Mouse (Mus musculus): Measurements from ENCODE around the gene Kcnq4.
A peak's percentile ranks its signal among the peaks of the same experiment; 100 is the strongest.

Gene Kcnq4

GRCm38 (mm10) chr4:120747941-120748866 lies at the start of gene Kcnq4:
TSS of gene Kcnq4 (minus strand) at chr4:120748612.
- DNase-seq (ENCODE audit: low spot score): no peak

- DNase-seq (ENCODE audit: low spot score): no peak
Measured at GRCm38 (mm10) chr4:120796687-120797086, 48.3 kb upstream of the Kcnq4 start.

GRCm38 (mm10) chr4:120795646-120796045 lies 47.2 kb upstream of the Kcnq4 start:
- no peak for DNase-seq (ENCODE audit: low spot score)

- no peak for DNase-seq (ENCODE audit: low spot score)
Measured at GRCm38 (mm10) chr4:120792918-120793317, 44.5 kb upstream of the Kcnq4 start.

- no peak for DNase-seq (ENCODE audit: low spot score)
Measured at GRCm38 (mm10) chr4:120790027-120790426, 41.6 kb upstream of the Kcnq4 start.

GRCm38 (mm10) chr4:120755801-120756200 lies 7.4 kb upstream of the Kcnq4 start:
- DNase-seq (ENCODE audit: low spot score): no peak

DNA sequence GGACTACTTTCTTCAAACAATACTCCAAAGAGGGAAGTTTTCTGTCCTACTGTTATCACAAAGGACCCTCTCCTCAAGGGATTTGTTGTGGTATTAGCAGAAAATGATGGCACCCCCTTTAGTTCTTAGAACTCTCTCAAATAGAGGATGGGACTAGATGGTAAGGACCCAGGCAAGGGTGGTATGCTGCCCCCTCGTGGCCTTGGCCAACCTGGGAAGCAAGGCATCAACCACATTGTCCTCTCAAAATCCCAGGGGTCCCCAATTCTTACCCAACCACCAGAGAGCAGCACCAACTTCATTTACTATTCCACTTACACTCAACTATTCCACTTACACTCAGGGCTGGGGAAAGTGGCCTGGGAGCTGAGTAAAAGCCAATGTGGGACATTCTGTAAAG lies 6.9 kb upstream of the Kcnq4 start:
- no peak for DNase-seq (ENCODE audit: low spot score)

GRCm38 (mm10) chr4:120749601-120750000 lies 1.2 kb upstream of the Kcnq4 start:
- no peak for DNase-seq (ENCODE audit: low spot score)

- no peak for DNase-seq (ENCODE audit: low spot score)
Measured at GRCm38 (mm10) chr4:120747243-120747792, 1.1 kb downstream of the Kcnq4 start.

DNA sequence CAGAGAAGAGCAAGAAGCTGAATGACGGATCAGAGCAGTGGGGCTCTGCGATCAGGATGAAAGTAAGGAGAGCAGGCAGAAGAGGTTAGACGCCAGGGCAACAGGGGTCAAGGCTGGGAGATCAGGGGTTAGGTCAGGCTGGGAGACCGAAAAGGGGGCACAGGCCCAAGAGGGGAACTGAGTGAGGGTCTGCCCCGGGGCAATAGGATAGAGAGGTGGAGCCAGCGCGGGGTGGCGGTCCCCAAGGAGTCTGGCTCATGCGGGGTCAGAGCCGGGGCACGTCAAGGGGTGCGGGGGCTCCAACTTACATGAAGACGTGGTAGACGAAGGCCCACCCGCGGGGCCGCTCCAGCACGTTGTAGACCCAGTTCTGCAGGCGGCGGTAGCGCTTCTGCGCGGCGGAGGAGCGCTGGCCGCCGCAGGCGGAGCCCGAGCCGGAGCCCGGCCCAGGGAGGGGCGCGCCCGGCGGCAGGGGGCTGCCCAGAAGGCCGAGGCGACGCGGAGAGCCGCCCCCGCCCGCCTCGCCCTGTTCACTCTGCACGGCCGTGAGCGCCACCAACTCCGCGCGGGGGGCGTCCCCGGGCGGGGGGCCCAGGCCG lies 1.8 kb downstream of the Kcnq4 start:
- no peak for DNase-seq (ENCODE audit: low spot score)

GRCm38 (mm10) chr4:120745731-120746551 lies 2.5 kb downstream of the Kcnq4 start:
- no peak for DNase-seq (ENCODE audit: low spot score)

- DNase-seq (ENCODE audit: low spot score): no peak
Measured at GRCm38 (mm10) chr4:120743636-120744035, 4.8 kb downstream of the Kcnq4 start.

DNA sequence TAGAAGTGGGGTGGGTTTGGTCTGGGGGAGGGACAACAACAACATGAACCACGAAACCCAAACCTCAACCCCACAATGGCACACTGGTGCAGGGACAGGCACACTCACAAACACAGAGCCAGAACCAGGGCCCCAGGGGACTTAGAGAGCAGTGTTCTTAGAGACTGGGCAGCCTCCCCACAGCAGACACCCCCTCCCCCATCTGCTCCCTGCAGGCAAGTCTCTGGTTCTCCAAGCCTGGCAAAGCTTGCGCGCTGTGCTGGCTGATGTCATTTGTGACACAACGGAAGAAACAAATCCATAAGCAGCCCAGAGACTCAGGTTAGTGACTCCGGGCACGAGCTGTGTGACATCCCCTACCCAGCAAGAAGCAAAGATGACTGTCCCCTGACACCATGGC lies 7.1 kb downstream of the Kcnq4 start:
- DNase-seq (ENCODE audit: low spot score): no peak

GRCm38 (mm10) chr4:120734012-120734622 lies 14.3 kb downstream of the Kcnq4 start:
- no peak for DNase-seq (ENCODE audit: low spot score)

- DNase-seq (ENCODE audit: low spot score): no peak
Measured at GRCm38 (mm10) chr4:120732737-120733136, 15.7 kb downstream of the Kcnq4 start.

DNA sequence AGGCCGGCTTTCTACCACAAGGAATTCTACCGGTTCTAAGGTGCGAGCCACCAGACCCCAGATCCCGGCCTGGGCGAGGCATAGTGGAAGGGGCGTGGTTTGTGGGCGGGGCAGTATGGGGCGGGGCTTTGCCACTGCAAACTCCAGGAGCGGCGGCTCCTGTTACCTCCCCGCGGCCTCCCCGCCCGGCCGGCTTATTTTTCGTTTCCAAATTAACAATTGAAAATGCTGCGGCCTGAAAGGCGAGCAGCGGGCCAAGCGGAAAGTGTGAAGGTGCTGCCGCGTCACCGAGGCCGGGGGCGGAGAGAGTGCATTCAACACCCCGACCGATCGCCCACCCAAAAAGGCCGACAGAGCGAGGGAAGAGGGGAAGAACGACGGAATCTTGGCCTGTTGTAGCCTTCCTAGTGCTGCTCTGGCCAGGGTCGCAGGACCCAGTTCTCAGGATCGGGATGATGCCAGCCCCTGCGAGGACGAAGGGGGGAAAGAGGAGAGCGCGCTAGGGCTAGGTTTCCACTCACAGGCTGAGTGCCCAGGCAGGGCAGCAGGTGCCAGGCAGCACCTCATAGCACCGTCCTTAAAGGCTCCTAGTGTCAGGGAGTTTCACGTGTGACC lies 17.3 kb downstream of the Kcnq4 start:
- peak; percentile 53 for DNase-seq (ENCODE audit: low spot score)

DNA sequence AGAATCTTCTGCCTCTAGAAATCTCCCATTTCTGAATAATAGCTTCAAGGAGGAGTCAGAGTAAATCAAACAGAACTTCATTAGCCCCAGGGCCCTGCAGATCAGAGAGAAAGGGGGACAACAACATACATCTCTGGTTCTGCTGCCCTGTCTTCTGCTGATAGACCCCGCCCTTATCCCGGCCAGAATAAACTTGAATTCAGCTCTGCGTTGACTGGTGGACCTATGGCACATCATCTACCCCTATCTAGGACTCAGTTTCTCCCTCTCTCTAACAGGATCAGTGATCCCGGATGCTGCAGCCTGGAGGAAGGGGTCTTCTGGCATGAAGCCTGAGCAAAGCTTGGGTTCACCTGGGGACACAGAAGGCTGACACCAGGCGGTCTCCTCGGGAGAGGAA lies 17.8 kb downstream of the Kcnq4 start:
- DNase-seq (ENCODE audit: low spot score): no peak

DNA sequence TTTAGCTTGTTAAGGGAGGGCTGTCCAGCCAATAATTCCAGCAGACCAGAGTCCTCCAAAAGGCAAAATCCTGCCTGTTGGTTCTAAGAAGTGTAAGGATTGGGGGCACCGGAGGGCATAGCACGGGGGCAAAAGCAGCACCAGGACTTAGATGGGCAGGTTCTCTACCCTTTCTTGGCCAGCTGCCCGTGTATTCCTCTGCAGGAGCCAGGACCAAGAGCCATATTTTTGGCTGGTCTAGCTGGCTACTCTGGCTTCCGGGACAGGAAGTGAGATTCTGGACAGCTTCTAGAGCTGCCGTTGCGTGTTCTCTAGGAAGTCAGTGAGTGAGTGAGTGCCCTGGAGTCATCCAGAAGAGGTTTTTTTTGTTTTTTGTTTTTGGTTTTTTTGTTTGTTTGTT lies 18.3 kb downstream of the Kcnq4 start:
- no peak for DNase-seq (ENCODE audit: low spot score)

DNA sequence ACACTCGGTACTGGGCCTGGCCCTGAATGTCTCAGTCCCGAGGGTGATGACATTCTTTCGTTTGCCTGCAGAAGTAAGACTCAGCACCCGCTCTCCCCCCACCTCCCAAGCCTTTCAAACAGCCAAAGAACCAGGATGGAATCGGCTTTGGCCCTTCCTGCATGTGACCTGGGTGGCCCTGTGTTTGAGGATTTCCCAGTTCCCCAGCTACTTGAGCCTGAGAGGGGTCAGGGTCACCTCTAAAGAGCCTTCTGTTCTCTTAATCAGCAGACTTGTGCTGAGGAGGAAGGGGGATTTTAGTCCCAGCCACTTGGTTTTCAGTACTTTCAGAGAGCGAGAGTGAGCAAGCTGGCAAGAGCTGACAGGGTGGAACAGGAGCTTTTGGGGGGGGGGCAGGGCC lies 19.0 kb downstream of the Kcnq4 start:
- no peak for DNase-seq (ENCODE audit: low spot score)

- DNase-seq (ENCODE audit: low spot score): no peak
Measured at GRCm38 (mm10) chr4:120727842-120728241, 20.6 kb downstream of the Kcnq4 start.

DNA sequence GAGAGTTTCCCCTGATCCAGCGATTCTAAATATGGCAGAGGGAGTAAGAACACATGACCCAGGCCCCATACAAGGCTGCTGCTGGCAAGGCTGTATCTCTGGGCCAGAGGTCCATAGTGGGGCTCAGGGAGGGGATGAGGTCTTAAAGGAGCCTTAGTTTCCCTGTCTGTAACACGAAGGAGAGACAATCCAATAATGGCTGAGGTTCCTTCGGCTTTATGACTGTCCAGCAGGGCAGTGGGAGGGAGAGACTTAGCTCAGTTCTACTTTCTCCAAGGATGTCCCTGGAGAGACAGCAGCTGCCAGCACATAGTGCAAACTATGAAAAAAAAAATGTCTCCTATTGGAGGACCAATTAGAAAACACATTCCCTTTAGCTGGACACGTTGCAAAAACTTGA lies 22.2 kb downstream of the Kcnq4 start:
- no peak for DNase-seq (ENCODE audit: low spot score)
